Mouse (Mus musculus): ENCODE results near the gene Lrrc28.

The Lrrc28 gene

GRCm38 (mm10) chr7:67644291-67644690, 777 bp downstream of the Lrrc28 start:
- no peak for DNase-seq

DNA sequence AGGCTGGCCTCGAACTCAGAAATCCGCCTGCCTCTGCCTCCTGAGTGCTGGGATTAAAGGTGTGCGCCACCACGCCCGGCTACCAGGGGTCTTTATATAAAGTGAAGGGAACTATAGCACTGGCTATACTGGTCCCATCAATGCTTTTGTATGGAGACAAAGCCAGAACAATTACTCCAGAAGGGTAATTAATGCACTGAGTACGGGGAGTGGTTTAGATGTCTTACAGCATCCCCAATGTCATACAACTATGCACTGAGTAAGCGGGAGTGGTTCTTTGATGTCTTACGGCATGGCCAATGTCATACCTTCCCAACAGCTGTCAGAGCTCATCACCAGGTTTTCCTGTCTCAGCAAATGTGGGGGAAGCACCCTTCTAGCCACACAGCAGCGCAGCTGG, 2.1 kb downstream of the Lrrc28 start:
- DNase-seq: no peak

GRCm38 (mm10) chr7:67639006-67639405, 6.1 kb downstream of the Lrrc28 start:
- no peak for DNase-seq

- DNase-seq: no peak
These were observed 8.9 kb downstream of the Lrrc28 start for GRCm38 (mm10) chr7:67636161-67636560.

DNA sequence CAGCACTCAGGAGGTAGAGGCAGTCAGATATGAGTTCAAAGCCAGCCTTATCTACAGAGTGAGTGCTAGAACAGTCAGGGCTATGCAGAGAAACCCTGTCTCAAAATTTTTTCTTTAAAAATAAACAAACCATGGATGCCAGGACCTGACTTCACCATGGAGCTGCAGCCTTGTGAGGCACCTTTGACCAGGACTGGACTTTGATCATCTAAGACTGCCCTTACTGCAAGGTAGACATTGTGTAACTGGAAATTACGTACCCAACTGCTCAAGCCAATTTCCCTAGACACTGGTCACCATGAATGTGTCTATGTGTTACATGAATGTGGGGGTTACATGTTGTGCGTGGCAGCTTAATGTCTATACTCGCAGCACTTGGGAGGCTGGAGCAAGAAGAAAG, 10.9 kb downstream of the Lrrc28 start:
- no peak for DNase-seq

- DNase-seq: peak; percentile 30 to 39
These were observed 12.7 kb downstream of the Lrrc28 start for GRCm38 (mm10) chr7:67632380-67632779.

DNA sequence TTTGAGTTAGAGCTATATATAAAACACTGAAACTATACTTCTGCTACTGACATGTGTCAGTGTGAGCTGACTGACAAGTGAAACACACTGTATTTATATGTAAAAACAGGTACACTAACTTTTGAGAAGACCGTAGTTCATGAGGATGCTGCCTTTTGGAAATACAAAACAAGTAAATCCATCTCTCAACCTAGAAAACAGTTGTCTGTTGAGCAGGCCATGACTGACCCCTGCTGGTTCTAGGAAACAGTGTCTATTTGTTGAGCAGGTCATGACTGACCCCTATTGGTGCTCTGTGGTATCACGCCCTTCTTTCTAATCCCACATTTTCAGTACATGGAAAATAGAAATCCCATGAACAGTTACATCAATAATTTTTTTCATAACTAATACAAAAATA, 14.3 kb downstream of the Lrrc28 start:
- peak; percentile 88 to 94 for DNase-seq

DNA sequence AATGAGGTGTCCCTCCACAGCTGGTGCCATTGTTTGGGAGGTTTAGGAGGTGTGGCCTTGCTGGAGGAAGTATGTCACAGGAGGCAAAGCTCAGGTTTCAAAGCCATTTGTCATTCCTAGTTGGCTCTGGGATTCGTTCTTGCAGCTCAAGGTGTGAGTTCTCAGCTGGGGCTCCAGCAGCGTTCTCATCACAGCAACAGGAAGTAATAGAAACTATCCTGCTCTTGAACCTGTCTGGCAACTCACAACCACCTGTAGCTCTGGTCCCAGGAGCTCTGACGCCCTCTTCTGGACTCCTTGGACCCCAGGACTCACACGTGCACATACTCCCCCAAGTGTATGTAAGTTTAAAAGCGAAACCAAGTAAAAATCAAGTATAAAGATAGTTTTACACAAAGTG, 15.4 kb downstream of the Lrrc28 start:
- DNase-seq: no peak

- no peak for DNase-seq
These were observed 18.4 kb downstream of the Lrrc28 start for GRCm38 (mm10) chr7:67626671-67627070.

GRCm38 (mm10) chr7:67622151-67622550, 22.9 kb downstream of the Lrrc28 start:
- no peak for DNase-seq

DNA sequence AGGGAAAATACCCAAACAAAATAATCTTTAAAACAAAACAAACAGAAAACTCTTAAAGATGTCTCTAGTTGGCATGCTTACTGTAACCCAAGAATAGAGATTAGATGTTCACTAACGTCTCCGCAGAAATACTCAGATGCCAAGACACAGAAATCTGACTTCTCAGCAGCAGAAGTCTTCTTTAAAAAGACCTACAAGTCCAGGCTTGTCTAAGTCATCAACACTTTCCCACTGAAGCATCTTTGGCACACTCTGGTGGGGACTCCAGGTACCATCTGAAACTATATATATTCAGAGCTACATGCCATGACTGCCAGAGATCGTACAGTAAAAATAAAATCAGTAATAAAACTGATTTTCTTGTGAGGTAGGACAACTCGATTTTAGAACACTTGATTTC, 25.2 kb downstream of the Lrrc28 start:
- DNase-seq: peak; percentile 51 to 58

GRCm38 (mm10) chr7:67618316-67618715, 26.8 kb downstream of the Lrrc28 start:
- DNase-seq: no peak

DNA sequence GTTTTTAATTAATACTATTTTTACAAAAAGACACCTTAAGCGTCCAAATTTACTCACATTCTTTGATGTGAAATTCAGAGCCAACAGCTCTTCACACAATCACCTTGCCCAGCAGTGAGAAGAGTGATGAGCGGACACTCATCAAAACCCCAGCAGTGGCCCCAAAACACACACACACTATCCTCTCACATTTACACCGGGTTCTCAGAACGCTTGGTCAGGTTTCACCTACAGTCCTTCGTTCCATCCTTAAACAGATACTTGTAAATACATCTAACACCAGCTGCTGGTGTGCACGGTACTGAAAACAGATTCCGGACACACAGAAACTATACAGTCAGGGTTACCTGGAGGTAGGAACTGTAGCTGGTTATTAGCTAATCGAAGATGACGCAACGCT, 27.4 kb downstream of the Lrrc28 start:
- DNase-seq: no peak

DNA sequence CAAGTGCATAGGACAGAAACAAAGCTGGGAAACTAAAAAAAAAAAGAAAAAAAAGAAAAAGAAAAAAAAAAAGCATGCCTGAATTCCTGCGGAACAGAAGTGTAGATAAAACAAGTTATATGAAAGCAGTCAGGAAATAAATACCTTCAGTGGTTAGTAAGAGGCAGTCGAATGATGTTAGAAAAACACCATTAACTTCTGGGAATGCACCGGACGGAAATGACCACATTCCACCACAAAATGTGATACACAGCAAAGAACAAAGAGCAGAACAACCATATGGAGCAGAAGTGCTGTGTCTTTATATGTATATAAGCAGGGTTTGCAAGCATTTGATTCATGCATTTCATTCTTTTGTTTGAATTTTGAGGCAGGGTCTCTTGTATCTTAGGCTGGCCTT, 28.2 kb downstream of the Lrrc28 start:
- no peak for DNase-seq

- no peak for DNase-seq
These were observed 30.6 kb downstream of the Lrrc28 start for GRCm38 (mm10) chr7:67614464-67614861.

GRCm38 (mm10) chr7:67613795-67614463, 31.1 kb downstream of the Lrrc28 start:
- no peak for DNase-seq

DNA sequence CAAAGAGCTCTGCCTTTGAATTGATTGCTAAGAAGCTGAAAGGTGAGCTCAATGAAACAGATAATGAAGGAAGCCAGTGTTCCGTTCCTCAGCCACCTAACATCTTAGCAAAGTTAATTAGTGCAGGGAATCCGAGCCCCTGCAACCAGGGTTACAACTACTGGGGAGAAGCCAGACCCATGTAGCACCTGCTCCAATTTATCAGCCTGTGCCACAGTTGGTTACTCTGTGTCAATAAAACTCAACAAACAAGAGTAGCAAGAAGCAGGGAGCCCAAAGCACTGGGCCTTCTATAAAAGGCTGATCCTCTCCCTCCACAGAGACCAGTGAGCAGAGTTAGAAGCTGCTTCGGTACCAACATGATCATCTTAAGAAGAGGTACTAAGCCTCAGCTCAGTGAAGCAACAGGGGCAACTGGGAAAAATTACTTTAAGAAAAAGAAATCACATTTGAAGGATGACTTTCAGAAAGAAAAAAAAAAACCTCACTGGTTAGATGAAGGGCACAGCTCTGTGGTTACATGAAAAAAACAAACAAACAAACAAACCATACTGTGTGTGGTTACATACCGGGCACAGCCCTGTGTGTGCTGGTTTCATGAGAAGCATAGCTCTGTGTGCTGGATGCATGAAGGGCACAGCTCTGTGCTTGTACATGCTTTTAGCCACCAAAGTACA, 36.6 kb downstream of the Lrrc28 start:
- no peak for DNase-seq

GRCm38 (mm10) chr7:67607669-67608347, 37.3 kb downstream of the Lrrc28 start:
- DNase-seq: no peak

DNA sequence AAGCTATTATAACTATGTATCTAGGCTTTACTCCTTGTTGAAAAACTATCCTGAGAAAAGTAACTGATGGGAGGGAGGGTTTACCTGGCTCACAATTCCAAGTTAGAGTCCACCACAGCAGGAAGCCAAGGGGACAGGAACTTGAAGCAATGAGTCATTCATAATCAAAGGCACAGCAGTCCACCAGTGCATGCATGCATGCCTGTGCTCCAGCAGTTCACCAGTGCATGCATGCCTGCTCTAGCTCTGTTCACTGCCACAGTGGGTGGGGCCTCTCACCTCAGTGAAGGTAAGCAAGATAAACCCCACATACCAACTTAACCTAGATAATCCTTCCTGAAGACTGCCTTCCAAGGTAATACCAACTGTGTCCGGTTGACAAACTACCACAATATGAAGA, 38.8 kb downstream of the Lrrc28 start:
- DNase-seq: no peak

DNA sequence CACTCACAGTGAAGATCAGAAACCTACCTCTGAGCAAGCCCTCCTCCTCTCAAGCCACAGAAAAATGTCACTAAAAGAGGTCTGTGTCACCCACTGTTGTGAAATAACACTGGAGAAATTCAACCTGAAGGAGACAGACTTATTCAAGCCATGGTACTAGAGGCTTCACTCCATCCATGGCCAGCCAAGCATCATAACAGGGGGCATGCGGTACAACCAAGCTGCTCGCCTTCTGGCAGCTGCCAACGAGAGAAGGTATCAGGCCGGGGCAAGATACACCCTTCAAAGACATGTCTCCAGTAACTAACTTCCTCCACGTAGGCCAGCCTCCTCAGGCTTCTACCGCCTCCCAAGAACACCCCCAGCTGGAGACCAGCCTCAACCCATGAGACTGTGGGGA, 40.0 kb downstream of the Lrrc28 start:
- DNase-seq: peak; percentile 20 to 34

- DNase-seq: peak; percentile 23 to 42
These were observed 47.0 kb downstream of the Lrrc28 start for GRCm38 (mm10) chr7:67598050-67598449.

DNA sequence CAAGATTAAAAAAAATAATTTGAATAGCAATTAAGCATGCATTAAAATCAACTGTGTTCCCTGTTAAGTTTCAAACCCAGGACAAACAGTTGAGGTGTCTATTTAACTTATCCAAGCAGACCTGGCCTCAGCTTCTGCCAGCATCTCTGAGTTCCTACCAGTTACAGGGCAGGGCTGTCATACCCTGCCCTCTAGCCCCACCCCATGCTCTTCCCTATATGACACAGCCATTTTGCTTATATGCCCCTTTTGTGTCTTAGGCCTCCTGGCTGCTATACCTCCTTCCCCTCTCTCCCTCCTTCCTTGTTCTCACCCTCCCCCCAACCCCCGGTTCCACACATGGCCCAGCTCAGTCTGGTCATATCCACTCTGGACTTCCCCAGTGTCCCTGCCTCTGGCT, 48.1 kb downstream of the Lrrc28 start:
- DNase-seq: no peak

- no peak for DNase-seq
These were observed 48.7 kb downstream of the Lrrc28 start for GRCm38 (mm10) chr7:67596322-67596721.

DNA sequence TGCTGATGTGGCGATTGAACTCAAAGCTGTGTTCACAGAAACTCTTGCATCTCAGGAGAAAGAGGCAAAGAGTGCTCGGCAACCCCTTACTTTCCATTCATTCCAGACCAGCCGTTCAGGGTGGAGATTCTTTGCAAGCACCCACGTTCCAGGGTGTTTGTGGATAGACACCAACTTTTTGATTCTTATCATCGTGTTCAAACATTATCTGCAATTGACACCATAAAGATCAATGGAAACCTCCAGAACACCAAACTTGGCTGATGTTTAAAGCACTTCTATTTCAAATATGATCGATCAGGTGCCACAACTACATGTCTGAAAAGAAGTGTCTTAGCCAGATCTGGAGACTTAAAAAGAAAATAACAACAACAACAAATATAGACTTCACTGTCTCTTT, 51.2 kb downstream of the Lrrc28 start:
- no peak for DNase-seq

Measured in cerebellum, postnatal 10 days (tissue).